Mouse (Mus musculus) gastrocnemius, postnatal 25 days (tissue): Measurements from ENCODE around the gene Taar5. TPM values are rescaled to one million over a fixed set of nuclear protein-coding genes. Genes with fewer than 3 reads are reported as not detected.

Experiments
- DNase-seq: peaks from one replicate; pipeline ENCODE4 v3.0.0; 2022
- total RNA-seq, 2 experiments: library from RNA; stranded (reverse); gene quantifications; 1 replicate in 1 of 2; 2 replicates in 1 of 2; pipeline ENCODE4 v1.2.3; 2021

Taar5 gene
- total RNA-seq, 2 experiments from 2014 or later, result not detected

DNA sequence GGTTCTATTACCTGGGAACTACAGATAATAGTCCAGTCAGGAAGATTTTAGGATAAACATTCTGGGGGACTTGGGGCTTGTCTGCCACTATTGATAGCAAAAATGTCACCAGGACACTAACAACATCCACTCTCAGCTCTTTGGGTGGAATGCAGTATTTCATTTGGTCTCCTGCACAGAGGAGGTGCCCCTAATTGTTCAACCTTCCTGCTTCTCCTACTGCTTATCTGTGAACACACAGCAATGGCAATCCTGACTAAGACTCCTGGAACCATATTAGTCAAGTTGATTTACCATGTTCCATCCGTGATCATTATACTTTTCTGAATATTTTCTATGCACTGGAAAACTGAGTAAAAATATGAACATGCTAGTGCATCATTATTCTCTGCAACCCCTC is 37.6 kb downstream of the Taar5 start:
- DNase-seq, result no peak

Other genes with a start within 250 kb of the Taar5 start
- 100 to 1,000 TPM; 184 to 187 TPM for gene Rps12, start 183.4 kb upstream of the Taar5 start, total RNA-seq
- 1 to 10 TPM; 7.0 to 7.3 TPM for gene Slc18b1, start 173.7 kb upstream of the Taar5 start, total RNA-seq
- gene Vnn3, start 119.2 kb upstream of the Taar5 start, total RNA-seq, result under 1 TPM in 1 of 2 experiments, not detected in 1; 0.56 TPM
- under 1 TPM in 1 of 2 experiments, not detected in 1; 0.78 TPM for gene Vnn1, start 76.0 kb upstream of the Taar5 start, total RNA-seq
- not detected for gene Taar1, start 50.4 kb upstream of the Taar5 start, total RNA-seq
- gene Taar2, start 32.1 kb upstream of the Taar5 start, total RNA-seq, result not detected
- gene Taar3, start 21.1 kb upstream of the Taar5 start, total RNA-seq, result not detected
- gene Taar4, start 10.2 kb upstream of the Taar5 start, total RNA-seq, result not detected
- not detected for gene Taar6, start 14.9 kb downstream of the Taar5 start, total RNA-seq
- not detected for gene Taar7a, start 22.8 kb downstream of the Taar5 start, total RNA-seq
- gene Taar7b, start 29.2 kb downstream of the Taar5 start, total RNA-seq, result not detected
- gene Taar7d, start 56.5 kb downstream of the Taar5 start, total RNA-seq, result not detected
- not detected for gene Taar7e, start 66.9 kb downstream of the Taar5 start, total RNA-seq
- not detected for gene Taar7f, start 78.8 kb downstream of the Taar5 start, total RNA-seq
- gene Taar8a, start 105.8 kb downstream of the Taar5 start, total RNA-seq, result not detected
- gene Taar8b, start 121.6 kb downstream of the Taar5 start, total RNA-seq, result not detected
- not detected for gene Taar8c, start 131.2 kb downstream of the Taar5 start, total RNA-seq
- gene Taar9, start 138.8 kb downstream of the Taar5 start, total RNA-seq, result not detected
- gene Stx7, start 178.6 kb downstream of the Taar5 start, total RNA-seq, result 10 to 100 TPM; 23.6 to 24.1 TPM